Mouse (Mus musculus): ENCODE data around the gene Sstr5. TPM values are rescaled to one million over a fixed set of nuclear protein-coding genes. Genes with fewer than 3 reads are reported as not detected.

Gene Sstr5
- total and polyA plus RNA-seq, 2 experiments, result not detected

- Histone ChIP-seq H3K36me3 (ENCODE audit: control insufficient read depth, insufficient read depth, low read length) (no peaks in the 10 kb centered on the region), H3K9ac (ENCODE audit: low read depth, low read length) (no peak overlapping the region), H3K79me2 (ENCODE audit: control insufficient read depth, insufficient read depth, low read length) (no peaks in the 10 kb centered on the region), H3K27ac (replicated peaks; ENCODE audit: insufficient read depth, low read depth, low read length) (no peak overlapping the region), H3K4me3 (ENCODE audit: insufficient read depth, low read depth, low read length) (no peak overlapping the region), H3K4me1 (ENCODE audit: control insufficient read depth, insufficient read depth, low read length) (no peaks in the 10 kb centered on the region), H3K27me3 (ENCODE audit: control insufficient read depth, insufficient read depth, low read length) (no peaks in the 10 kb centered on the region)
- no peak for TF ChIP-seq CTCF (IDR thresholded peaks at IDR 0.05; ENCODE audit: low read depth, low read length)
- no peak for TF ChIP-seq POLR2A (IDR thresholded peaks at IDR 0.05; ENCODE audit: extremely low read depth, insufficient read depth, low read length)
- no peak for DNase-seq (ENCODE audit: extremely low read depth, low read depth, low spot score)
- 64% methylated on average over 4 of the region's 4 CpGs for WGBS
These were observed 33.7 kb downstream of the Sstr5 start for GRCm38 (mm10) chr17:25463326-25463945.

DNA sequence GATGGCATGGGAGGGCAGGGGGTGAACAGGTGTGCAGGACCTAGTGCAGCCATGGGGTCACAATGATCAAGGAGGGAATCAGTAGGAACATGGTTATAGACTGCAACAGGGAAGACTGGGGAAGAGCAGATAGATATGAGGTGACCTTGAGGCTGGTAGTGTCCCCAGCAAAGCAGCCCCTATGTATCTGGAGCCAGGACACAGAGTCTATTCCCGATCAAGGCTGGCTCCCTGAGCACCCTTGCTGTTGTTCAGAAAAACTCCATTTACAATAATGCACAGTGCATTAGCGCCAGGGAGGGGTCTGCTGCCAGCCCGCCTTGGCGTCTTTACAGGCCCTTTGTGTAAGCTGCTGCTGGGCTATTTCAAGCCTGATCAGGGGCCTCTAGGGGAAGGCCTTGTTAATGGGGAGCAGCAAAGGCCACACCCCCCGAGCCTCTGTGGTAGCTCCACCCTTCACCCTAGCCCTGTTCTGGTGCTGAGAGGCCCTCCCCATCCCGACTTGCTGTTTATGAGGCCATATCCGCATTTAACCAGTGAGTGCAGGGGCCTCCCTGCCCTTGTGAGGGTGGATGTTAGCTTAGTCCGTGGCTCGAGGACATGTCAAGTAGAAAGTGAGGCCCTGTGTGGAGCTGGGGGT lies 34.7 kb downstream of the Sstr5 start:
- H3K36me3 ChIP-seq (ENCODE audit: control insufficient read depth, insufficient read depth, low read length), result no peaks in the 10 kb centered on the region
- H3K4me1 ChIP-seq (ENCODE audit: control insufficient read depth, insufficient read depth, low read length), result no peaks in the 10 kb centered on the region
- no peak for DNase-seq (ENCODE audit: extremely low read depth, low read depth, low spot score)
- WGBS, result 66% methylated on average over 9 of the region's 9 CpGs
- no peak overlapping the region for H3K4me3 ChIP-seq (ENCODE audit: insufficient read depth, low read depth, low read length)
- no peak overlapping the region for H3K27ac ChIP-seq (replicated peaks; ENCODE audit: insufficient read depth, low read depth, low read length)
- TF ChIP-seq CTCF (IDR thresholded peaks at IDR 0.05; ENCODE audit: low read depth, low read length) (no peak), POLR2A (IDR thresholded peaks at IDR 0.05; ENCODE audit: extremely low read depth, insufficient read depth, low read length) (no peak)
- H3K9ac ChIP-seq (ENCODE audit: low read depth, low read length), result no peak overlapping the region
- no peaks in the 10 kb centered on the region for H3K27me3 ChIP-seq (ENCODE audit: control insufficient read depth, insufficient read depth, low read length)
- H3K79me2 ChIP-seq (ENCODE audit: control insufficient read depth, insufficient read depth, low read length), result no peaks in the 10 kb centered on the region

DNA sequence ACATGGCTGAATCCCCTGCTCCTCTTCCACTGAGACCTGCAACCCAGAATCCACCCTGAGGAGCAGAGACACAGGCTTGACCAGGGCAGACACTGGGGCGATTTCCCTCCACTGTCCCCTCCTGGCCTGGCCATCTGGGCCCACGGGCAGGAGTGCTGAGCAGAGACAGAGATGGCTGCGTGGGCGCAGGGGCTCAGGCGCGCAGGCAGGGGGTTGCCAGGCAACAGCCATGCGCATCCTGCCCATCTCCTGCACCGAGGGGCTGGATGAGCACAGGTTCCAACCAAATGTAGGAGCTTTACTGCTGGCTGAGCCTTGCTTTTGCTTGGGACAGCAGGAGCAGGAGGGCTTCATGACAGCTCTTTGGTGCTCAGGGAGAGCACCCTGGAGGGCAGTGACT lies 40.5 kb downstream of the Sstr5 start:
- no peaks in the 10 kb centered on the region for H3K79me2 ChIP-seq (ENCODE audit: control insufficient read depth, insufficient read depth, low read length)
- H3K4me3 ChIP-seq (ENCODE audit: insufficient read depth, low read depth, low read length), result no peak overlapping the region
- no peaks in the 10 kb centered on the region for H3K4me1 ChIP-seq (ENCODE audit: control insufficient read depth, insufficient read depth, low read length)
- DNase-seq (ENCODE audit: extremely low read depth, low read depth, low spot score), result no peak
- 78% methylated on average over 8 of the region's 8 CpGs for WGBS
- no peak overlapping the region for H3K9ac ChIP-seq (ENCODE audit: low read depth, low read length)
- TF ChIP-seq POLR2A (IDR thresholded peaks at IDR 0.05; ENCODE audit: extremely low read depth, insufficient read depth, low read length) (no peak), CTCF (IDR thresholded peaks at IDR 0.05; ENCODE audit: low read depth, low read length) (no peak)
- no peaks in the 10 kb centered on the region for H3K27me3 ChIP-seq (ENCODE audit: control insufficient read depth, insufficient read depth, low read length)
- no peak overlapping the region for H3K27ac ChIP-seq (replicated peaks; ENCODE audit: insufficient read depth, low read depth, low read length)
- H3K36me3 ChIP-seq (ENCODE audit: control insufficient read depth, insufficient read depth, low read length), result no peaks in the 10 kb centered on the region

DNA sequence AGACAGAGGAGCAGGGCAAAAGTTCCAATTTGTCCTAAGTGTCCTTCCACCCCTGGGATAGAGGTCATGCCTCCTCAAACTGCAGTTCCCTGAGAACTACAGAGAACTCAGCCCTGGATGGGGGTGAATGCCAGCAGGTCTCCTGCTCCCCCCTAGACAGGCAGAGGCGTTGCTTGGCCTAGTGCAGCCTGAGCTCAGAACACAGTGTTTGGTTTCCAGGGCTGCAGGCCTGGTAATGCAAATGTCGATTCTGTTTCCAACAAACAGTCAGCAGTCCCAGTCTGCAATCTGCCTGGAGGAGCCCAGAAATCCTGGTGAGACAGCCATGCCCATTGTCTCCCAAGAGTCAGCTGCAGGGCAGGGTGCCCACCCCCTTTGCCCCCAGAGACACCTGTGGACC lies 42.8 kb downstream of the Sstr5 start, which contains the start of gene Tekt4:
TSS of gene Tekt4 (plus strand) at position 344 of the 400 bp plus-strand sequence.
- 60% methylated on average over 2 of the region's 2 CpGs for WGBS
- H3K36me3 ChIP-seq (ENCODE audit: control insufficient read depth, insufficient read depth, low read length), result no peaks in the 10 kb centered on the region
- peaks cover 3% of the 10 kb centered on the region; the same call in 1 of the 2 replicates for H3K4me1 ChIP-seq (ENCODE audit: control insufficient read depth, insufficient read depth, low read length)
- no peak within 1 kb of the TSS for H3K27ac ChIP-seq (replicated peaks; ENCODE audit: insufficient read depth, low read depth, low read length)
- no peak for TF ChIP-seq POLR2A (IDR thresholded peaks at IDR 0.05; ENCODE audit: extremely low read depth, insufficient read depth, low read length)
- H3K9ac ChIP-seq (ENCODE audit: low read depth, low read length), result no peak within 1 kb of the TSS
- no peak for DNase-seq (ENCODE audit: extremely low read depth, low read depth, low spot score)
- no peak within 1 kb of the TSS for H3K4me3 ChIP-seq (ENCODE audit: insufficient read depth, low read depth, low read length)
- H3K79me2 ChIP-seq (ENCODE audit: control insufficient read depth, insufficient read depth, low read length), result no peaks in the 10 kb centered on the region
- H3K27me3 ChIP-seq (ENCODE audit: control insufficient read depth, insufficient read depth, low read length), result no peaks in the 10 kb centered on the region

DNA sequence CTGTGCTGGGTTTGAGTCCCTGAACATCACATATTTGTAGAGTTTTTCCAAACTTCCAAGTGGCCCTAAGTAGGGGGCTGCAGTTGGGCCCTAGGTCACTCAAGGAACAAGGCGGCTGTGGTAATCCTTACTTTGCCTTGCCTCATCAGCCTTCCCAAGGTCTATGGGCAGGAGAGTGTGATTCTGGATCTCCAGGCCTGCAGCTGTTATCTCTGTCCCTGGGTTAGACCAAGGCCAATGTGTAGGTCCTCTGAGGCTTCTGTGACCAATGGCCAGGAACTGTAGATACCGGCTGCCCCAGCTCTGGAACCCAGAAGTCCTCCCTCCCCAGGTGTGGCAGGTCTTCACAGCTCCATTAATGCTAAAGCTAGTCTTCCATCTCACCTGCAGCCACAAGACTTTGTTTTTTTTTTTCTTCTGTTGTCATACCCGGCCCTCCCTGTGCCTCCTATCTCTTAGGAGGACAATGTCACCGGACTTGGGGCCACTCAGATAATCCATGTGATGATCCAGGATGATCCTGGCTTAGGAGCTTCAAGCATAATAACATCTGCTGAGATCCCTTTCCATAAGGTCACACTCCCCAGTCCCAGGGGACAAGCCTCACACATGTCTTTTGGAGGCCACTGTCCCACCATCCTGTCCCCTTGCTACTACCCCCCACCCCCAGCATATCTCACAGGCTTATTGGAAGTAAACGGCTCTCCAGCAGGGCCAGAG lies 44.7 kb downstream of the Sstr5 start:
- Histone ChIP-seq H3K27me3 (ENCODE audit: control insufficient read depth, insufficient read depth, low read length) (no peaks in the 10 kb centered on the region), H3K4me3 (ENCODE audit: insufficient read depth, low read depth, low read length) (no peak overlapping the region), H3K79me2 (ENCODE audit: control insufficient read depth, insufficient read depth, low read length) (no peaks in the 10 kb centered on the region), H3K27ac (replicated peaks; ENCODE audit: insufficient read depth, low read depth, low read length) (no peak overlapping the region), H3K9ac (ENCODE audit: low read depth, low read length) (no peak overlapping the region), H3K36me3 (ENCODE audit: control insufficient read depth, insufficient read depth, low read length) (no peaks in the 10 kb centered on the region), H3K4me1 (ENCODE audit: control insufficient read depth, insufficient read depth, low read length) (peaks cover 16% of the 10 kb centered on the region)
- 82% methylated on average over 5 of the region's 5 CpGs for WGBS
- DNase-seq (ENCODE audit: extremely low read depth, low read depth, low spot score), result no peak
- TF ChIP-seq CTCF (IDR thresholded peaks at IDR 0.05; ENCODE audit: low read depth, low read length) (no peak), POLR2A (IDR thresholded peaks at IDR 0.05; ENCODE audit: extremely low read depth, insufficient read depth, low read length) (no peak)

Data from liver, adult 2 months (tissue).